Mouse (Mus musculus) left cerebral cortex, adult 2 months (tissue): Measurements from ENCODE around the gene Cd209c. TPM values are rescaled to one million over a fixed set of nuclear protein-coding genes. Genes with fewer than 3 reads are reported as not detected.

Source experiments
- DNase-seq, 2 experiments: peaks; one replicate each; pipeline ENCODE4 v3.0.0; 2021 to 2022; ENCODE audit warnings: low spot score in 2 of 2, mixed read lengths in 1 of 2; ENCODE audit errors: extremely low spot score in 1 of 2
- H3K27ac ChIP-seq: fragments of 200-600 bp; 2 replicates; pipeline ENCODE4 v1.8.1; 2022
- H3K4me3 ChIP-seq: fragments of 200-600 bp; 2 replicates; pipeline ENCODE4 v1.8.1; 2022
- CTCF ChIP-seq: fragments of 200-600 bp; IDR thresholded peaks from 2 replicates; pipeline ENCODE4 v1.8.1; 2022; ENCODE audit warnings: antibody characterized with exemption, mild to moderate bottlenecking, moderate library complexity
- intact Hi-C: fragments of 180-260 bp; cut with DNase I; formaldehyde crosslinking; loops from one replicate; pipeline ENCODE4 v1.15.1; 2025
- long read RNA-seq, 2 experiments: library from polyadenylated mRNA; stranded (forward); transcript quantifications; one replicate each; pipeline ENCODE4 v2.0.0; 2021; ENCODE audit warnings: borderline mapping rate in 2 of 2
- total RNA-seq, 2 experiments: library from RNA; stranded (reverse); gene quantifications; 2 replicates each; pipeline ENCODE4 v1.2.3; 2021

Cd209c gene
- total RNA-seq: under 1 TPM; 0.30 to 0.34 TPM
- long read RNA-seq, experiment 1: 0 reads
- long read RNA-seq, experiment 2: 0 reads

GRCm38 (mm10) chr8:3954646-3955045, at the start of gene Cd209c:
Gene Cd209c (minus strand): TSS chr8:3954746.
- Histone ChIP-seq H3K4me3 (no peak within 1 kb of the TSS), H3K27ac (no peak within 1 kb of the TSS)
- no peak for TF ChIP-seq CTCF
- intact Hi-C loops: loop anchor here (5.0 kb wide), 1 partner anchor 237 kb away; no protein-coding TSS in a partner anchor
- DNase-seq: no peak

- Histone ChIP-seq H3K27ac (no peak overlapping the region), H3K4me3 (no peak overlapping the region)
- DNase-seq: no peak
- intact Hi-C loops: no loop called here
- TF ChIP-seq CTCF: no peak
These were observed 39.7 kb upstream of the Cd209c start for GRCm38 (mm10) chr8:3994219-3994618.

GRCm38 (mm10) chr8:3956037-3956436, 1.5 kb upstream of the Cd209c start:
- Histone ChIP-seq H3K27ac (no peak overlapping the region), H3K4me3 (no peak overlapping the region)
- DNase-seq: no peak
- TF ChIP-seq CTCF: peak; percentile 42
- intact Hi-C loops: loop anchor here (5.0 kb wide), 1 partner anchor 239 kb away; no protein-coding TSS in a partner anchor

- H3K27ac ChIP-seq: no peak overlapping the region
These were observed 14.5 kb downstream of the Cd209c start for GRCm38 (mm10) chr8:3940023-3940422.

GRCm38 (mm10) chr8:3926744-3927143, 27.8 kb downstream of the Cd209c start, which contains the start of gene Cd209b:
Gene Cd209b (minus strand): TSS chr8:3926844.
- intact Hi-C loops: no loop called here
- DNase-seq: no peak
- TF ChIP-seq CTCF: no peak
- no peak within 1 kb of the TSS for H3K27ac ChIP-seq
- H3K4me3 ChIP-seq: no peak within 1 kb of the TSS

More at GRCm38 (mm10) chr8:3940023-3940422, 14.5 kb downstream of the Cd209c start:
- no peak for TF ChIP-seq CTCF
- no peak for DNase-seq
- intact Hi-C loops: no loop called here
- H3K4me3 ChIP-seq: no peak overlapping the region

Other genes with a start within 250 kb of the Cd209c start
- gene Clec4g, start 234.1 kb downstream of the Cd209c start, total RNA-seq: not detected
- gene Cd209a, start 205.8 kb downstream of the Cd209c start, total RNA-seq: 1 to 10 TPM in 1 of 2 experiments, under 1 TPM in 1; 0.54 to 1.5 TPM
- not detected for gene Cd209e, start 100.4 kb downstream of the Cd209c start, total RNA-seq
- not detected for gene Cd209d, start 76.2 kb downstream of the Cd209c start, total RNA-seq
- 1 to 10 TPM in 1 of 2 experiments, under 1 TPM in 1; 0.91 to 1.0 TPM for gene Cd209b, start 27.9 kb downstream of the Cd209c start, total RNA-seq
- under 1 TPM; 0.51 to 0.52 TPM for gene Cd209f, start 151.1 kb upstream of the Cd209c start, total RNA-seq
- not detected for gene Cd209g, start 179.4 kb upstream of the Cd209c start, total RNA-seq
- 100 to 1,000 TPM; 107 to 110 TPM for gene Evi5l, start 211.8 kb upstream of the Cd209c start, total RNA-seq